Mouse (Mus musculus) ES-Bruce4 (cell line): ENCODE data around the gene Wwp2. TPM values are rescaled to one million over a fixed set of nuclear protein-coding genes. Genes with fewer than 3 reads are reported as not detected.

Experiments
- H3K27ac ChIP-seq: 2 replicates; pipeline ENCODE4 v1.5.1; 2012; ENCODE audit warnings: low read length, inconsistent platforms; ENCODE audit not compliant: insufficient read depth
- H3K27me3 ChIP-seq: 2 replicates; pipeline ENCODE4 v1.6.1; 2012; ENCODE audit warnings: mild to moderate bottlenecking, low read length, inconsistent platforms; ENCODE audit not compliant: control insufficient read depth, poor library complexity, insufficient read depth, severe bottlenecking
- H3K36me3 ChIP-seq: 2 replicates; pipeline ENCODE4 v1.6.1; 2012; ENCODE audit warnings: inconsistent platforms, mild to moderate bottlenecking, low read length, moderate library complexity; ENCODE audit not compliant: control insufficient read depth, poor library complexity, insufficient read depth, severe bottlenecking
- H3K4me1 ChIP-seq: one replicate; pipeline ENCODE4 v1.8.1; 2011; ENCODE audit warnings: low read length; ENCODE audit not compliant: control insufficient read depth, insufficient read depth
- H3K4me3 ChIP-seq: 2 replicates; pipeline ENCODE4 v1.5.1; 2011; ENCODE audit warnings: low read depth, mild to moderate bottlenecking, low read length
- H3K9ac ChIP-seq: 2 replicates; pipeline ENCODE4 v1.6.1; 2012; ENCODE audit warnings: low read depth, mild to moderate bottlenecking, inconsistent platforms; ENCODE audit not compliant: poor library complexity, severe bottlenecking
- H3K9me3 ChIP-seq: replicated peaks from 2 replicates; pipeline ENCODE4 v1.6.1; 2012; ENCODE audit warnings: mild to moderate bottlenecking, low read length, inconsistent platforms; ENCODE audit not compliant: control insufficient read depth, poor library complexity, insufficient read depth, severe bottlenecking
- CTCF ChIP-seq: IDR thresholded peaks from one replicate; pipeline ENCODE4 v1.8.1; 2011; ENCODE audit warnings: low read depth, low read length
- EP300 ChIP-seq: IDR thresholded peaks from 2 replicates; pipeline ENCODE4 v1.6.1; 2011; ENCODE audit warnings: low read depth, low read length; ENCODE audit not compliant: insufficient read depth
- POLR2A ChIP-seq: IDR thresholded peaks from one replicate; pipeline ENCODE4 v1.8.1; 2011; ENCODE audit warnings: low read length; ENCODE audit not compliant: insufficient read depth
- polyA plus RNA-seq: library from polyadenylated mRNA; stranded (reverse); fragments of >200 nt; gene quantifications from 2 replicates; pipeline ENCODE4 v1.2.4, GENCODE M21; 2011; ENCODE audit warnings: low read depth; ENCODE audit not compliant: missing spikeins, insufficient read depth, insufficient read length

Gene Wwp2
- polyA plus RNA-seq, result 46.0 and 48.7 TPM in 2 replicates

- no peak for TF ChIP-seq CTCF
- peak; percentile 24 for TF ChIP-seq POLR2A
- TF ChIP-seq EP300, result 0 out of 2 replicates have a peak, but pooled peaks have one; percentile 10
- Histone ChIP-seq H3K4me3 (peak within 1 kb of the TSS; percentile 98), H3K9me3 (no peaks in the 10 kb centered on the region)
Observed at GRCm38 (mm10) chr8:107435962-107436831, at the start of gene Wwp2. TSS of gene Wwp2 (plus strand) at chr8:107436365.

DNA sequence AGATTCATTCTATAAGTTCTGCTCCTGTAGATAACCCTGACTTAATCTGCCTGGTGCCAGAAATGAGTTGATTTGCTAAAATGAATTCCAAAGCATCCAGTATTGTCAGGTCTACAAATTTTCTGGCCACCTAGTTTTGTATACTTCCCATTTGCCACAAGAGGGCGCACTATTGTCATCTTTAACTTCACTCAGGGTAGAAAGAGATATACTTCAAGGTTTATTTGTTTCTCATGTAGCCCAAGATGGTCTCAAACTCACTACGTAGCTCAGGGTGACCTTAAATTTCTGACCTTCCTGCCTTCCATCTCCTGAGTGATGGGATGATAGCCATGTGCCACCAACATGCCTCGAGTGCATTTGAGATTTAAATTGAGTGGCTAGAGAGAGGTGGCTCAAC lies 49.5 kb upstream of the Wwp2 start:
- H3K9me3 ChIP-seq, result no peaks in the 10 kb centered on the region
- TF ChIP-seq CTCF (peak; percentile 27), EP300 (no peak)
- H3K27ac ChIP-seq, result no peak overlapping the region
- no peaks in the 10 kb centered on the region for H3K4me1 ChIP-seq
- no peaks in the 10 kb centered on the region for H3K27me3 ChIP-seq
- no peak overlapping the region for H3K4me3 ChIP-seq
- H3K9ac ChIP-seq, result no peak overlapping the region
- H3K36me3 ChIP-seq, result no peaks in the 10 kb centered on the region

More at GRCm38 (mm10) chr8:107435962-107436831, at the start of gene Wwp2:
- H3K27ac ChIP-seq, result peak within 1 kb of the TSS; percentile 96
- H3K4me1 ChIP-seq, result no peaks in the 10 kb centered on the region
- no peaks in the 10 kb centered on the region for H3K36me3 ChIP-seq
- H3K9ac ChIP-seq, result peak within 1 kb of the TSS; percentile 100
- no peaks in the 10 kb centered on the region for H3K27me3 ChIP-seq

DNA sequence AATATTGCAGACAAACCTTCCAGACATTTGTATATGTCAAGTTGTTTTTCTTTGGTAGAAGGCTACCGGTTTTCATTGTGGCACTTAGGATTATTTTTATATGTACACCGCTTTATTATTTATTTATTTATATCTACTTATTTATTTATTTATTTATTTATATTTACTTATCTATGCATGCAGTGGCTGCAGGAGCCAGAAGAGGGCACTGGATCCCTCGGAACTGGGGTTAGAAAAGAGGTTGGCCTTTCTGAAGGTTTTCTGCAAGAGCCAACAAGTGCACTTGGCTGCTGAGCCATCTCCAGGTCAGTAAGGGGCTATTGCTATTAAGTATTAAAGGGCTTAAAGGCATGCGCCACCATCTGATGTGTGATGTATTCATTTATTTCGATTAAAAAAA lies 48.3 kb upstream of the Wwp2 start:
- peak; percentile 51 for TF ChIP-seq CTCF
- TF ChIP-seq EP300, result no peak
- no peaks in the 10 kb centered on the region for H3K4me1 ChIP-seq
- no peak overlapping the region for H3K9ac ChIP-seq
- H3K36me3 ChIP-seq, result no peaks in the 10 kb centered on the region
- no peaks in the 10 kb centered on the region for H3K9me3 ChIP-seq
- no peak overlapping the region for H3K4me3 ChIP-seq
- no peak overlapping the region for H3K27ac ChIP-seq
- H3K27me3 ChIP-seq, result no peaks in the 10 kb centered on the region

- Histone ChIP-seq H3K27ac (no peak overlapping the region), H3K4me3 (no peak overlapping the region), H3K4me1 (no peaks in the 10 kb centered on the region), H3K27me3 (no peaks in the 10 kb centered on the region), H3K9me3 (no peaks in the 10 kb centered on the region), H3K9ac (no peak overlapping the region), H3K36me3 (no peaks in the 10 kb centered on the region)
- TF ChIP-seq EP300 (no peak), POLR2A (no peak), CTCF (no peak)
Observed at GRCm38 (mm10) chr8:107389557-107389956, 46.6 kb upstream of the Wwp2 start.

DNA sequence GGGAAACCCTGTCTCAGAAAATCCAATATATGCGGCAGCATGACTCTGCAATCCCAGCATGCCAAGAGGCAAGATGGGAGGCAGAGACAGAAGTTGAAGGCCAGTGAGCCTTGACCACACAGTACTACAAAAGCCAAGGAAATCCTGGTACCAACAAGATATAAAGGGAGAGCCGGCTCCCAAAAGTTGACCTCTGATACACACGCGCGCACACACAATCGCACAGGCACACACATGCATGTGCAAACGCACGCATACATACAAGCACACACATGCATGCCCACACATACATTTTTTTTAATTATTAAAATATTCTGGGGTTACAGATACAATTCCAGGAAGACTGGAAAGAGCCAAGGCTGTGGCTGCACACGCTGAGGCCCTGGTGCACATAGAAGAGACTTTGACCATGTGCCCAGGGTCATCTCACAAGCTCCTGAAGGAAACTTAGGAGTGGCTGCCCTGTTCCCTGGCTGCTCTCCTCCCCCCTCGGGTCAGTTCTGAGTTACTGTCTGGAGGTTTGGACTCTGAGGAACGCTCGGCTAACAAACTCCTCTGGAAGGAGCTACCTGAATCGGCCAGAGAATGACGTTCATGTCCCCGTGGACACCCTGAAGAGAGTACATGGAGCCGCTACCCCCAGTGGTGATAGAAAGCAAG lies 45.6 kb upstream of the Wwp2 start:
- Histone ChIP-seq H3K36me3 (no peaks in the 10 kb centered on the region), H3K4me3 (no peak overlapping the region), H3K27ac (no peak overlapping the region), H3K9ac (no peak overlapping the region), H3K4me1 (no peaks in the 10 kb centered on the region), H3K27me3 (no peaks in the 10 kb centered on the region), H3K9me3 (no peaks in the 10 kb centered on the region)
- TF ChIP-seq POLR2A (no peak), EP300 (no peak), CTCF (no peak)

- H3K36me3 ChIP-seq, result no peaks in the 10 kb centered on the region
- H3K27ac ChIP-seq, result no peak overlapping the region
- no peaks in the 10 kb centered on the region for H3K9me3 ChIP-seq
- no peak overlapping the region for H3K9ac ChIP-seq
- TF ChIP-seq CTCF (no peak), POLR2A (no peak), EP300 (no peak)
- H3K4me3 ChIP-seq, result no peak overlapping the region
- H3K27me3 ChIP-seq, result no peaks in the 10 kb centered on the region
- H3K4me1 ChIP-seq, result no peaks in the 10 kb centered on the region
Observed at GRCm38 (mm10) chr8:107391136-107391516, 45.0 kb upstream of the Wwp2 start.
